Mouse (Mus musculus) megakaryocyte, embryonic 14.5 days (primary cell): ENCODE results near the gene Ddx4.

Experiments
- FLI1 ChIP-seq: IDR thresholded peaks from 2 replicates; pipeline ENCODE4 v1.6.1; 2012; ENCODE audit warnings: low read length, inconsistent platforms, mixed read lengths
- GATA1 ChIP-seq: IDR thresholded peaks from 3 replicates; pipeline ENCODE4 v1.6.1; 2012; ENCODE audit warnings: mixed read lengths, low read length, inconsistent platforms, borderline replicate concordance

DNA sequence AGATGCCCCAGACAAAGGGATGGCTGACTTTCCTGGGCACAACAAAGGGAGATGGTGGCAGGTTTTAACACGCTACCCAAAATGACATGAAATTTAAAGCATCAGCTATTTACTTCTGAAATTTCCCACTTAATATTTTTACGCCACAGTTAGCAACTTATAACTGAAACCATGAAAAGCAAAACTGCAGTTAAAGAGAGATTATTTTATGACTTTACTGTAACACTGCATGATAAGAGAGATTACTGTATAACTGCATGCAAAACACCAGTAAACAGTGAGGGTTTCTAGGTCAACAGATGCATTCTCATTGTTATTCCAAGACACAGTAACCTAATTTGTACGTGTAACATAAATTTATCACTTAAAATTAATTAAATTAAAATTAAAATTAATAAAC is 7.3 kb downstream of the Ddx4 start:
- TF ChIP-seq GATA1 (no peak), FLI1 (no peak)
